Mouse (Mus musculus) macrophage (primary cell): ENCODE results near the gene Exoc4. TPM values are rescaled to one million over a fixed set of nuclear protein-coding genes. Genes with fewer than 3 reads are reported as not detected.

Experiments used
- H3K27ac ChIP-seq: fragments of 350-480 bp; formaldehyde crosslinking; 2 replicates; pipeline ENCODE4 v1.9.0; 2021
- H3K36me3 ChIP-seq: fragments of 350-480 bp; formaldehyde crosslinking; 2 replicates; pipeline ENCODE4 v1.9.0; 2021; ENCODE audit errors: inconsistent target
- H3K4me3 ChIP-seq: fragments of 350-480 bp; formaldehyde crosslinking; 2 replicates; pipeline ENCODE4 v1.9.0; 2021; ENCODE audit errors: inconsistent target
- H3K79me2 ChIP-seq: fragments of 350-480 bp; formaldehyde crosslinking; 2 replicates; pipeline ENCODE4 v1.9.0; 2021; ENCODE audit errors: inconsistent target
- WGBS: methylation state at CpG from one replicate; pipeline ENCODE4 v1.1.7; 2026; ENCODE audit warnings: inconsistent platforms; ENCODE audit not compliant: missing documents; 5-methylcytosine and 5-hydroxymethylcytosine counted together
- polyA plus RNA-seq: library from polyadenylated mRNA; stranded (reverse); fragments of 250-400 nt; gene quantifications from 3 replicates; pipeline ENCODE4 v1.2.4, GENCODE M21; 2018; ENCODE audit warnings: inconsistent platforms

Gene Exoc4
- polyA plus RNA-seq, 1 experiment from 2014 or later: 52.1 TPM

DNA sequence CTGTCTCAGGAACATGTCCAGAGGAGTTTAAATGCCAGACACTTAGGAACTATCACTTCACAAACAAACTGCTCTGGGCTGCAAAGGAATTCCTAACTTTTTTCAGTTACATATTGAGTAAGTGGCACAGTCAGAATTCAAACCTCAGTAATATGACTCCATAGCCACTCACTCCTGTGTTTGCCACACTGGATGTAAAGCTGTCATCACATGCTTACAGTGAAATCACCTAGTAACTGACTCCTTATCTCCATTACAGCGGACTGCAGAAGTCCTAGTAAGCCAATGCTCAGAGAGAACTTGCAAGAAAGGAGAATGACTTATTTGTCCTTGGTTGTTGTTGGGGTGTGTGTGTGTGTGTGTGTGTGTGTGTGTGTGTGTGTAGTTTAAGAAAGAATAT is 448.1 kb downstream of the Exoc4 start:
- no peaks in the 10 kb centered on the region for H3K79me2 ChIP-seq
- no peak overlapping the region for H3K27ac ChIP-seq
- 100% methylated on average over 1 of the region's 1 CpGs for WGBS

GRCm38 (mm10) chr6:33708907-33709306 is 460.0 kb downstream of the Exoc4 start:
- Histone ChIP-seq H3K27ac (no peak overlapping the region), H3K36me3 (no peaks in the 10 kb centered on the region), H3K79me2 (no peaks in the 10 kb centered on the region), H3K4me3 (no peak overlapping the region)
- WGBS: 94% methylated on average over 4 of the region's 4 CpGs

More for the DNA sequence above, 448.1 kb downstream of the Exoc4 start:
- Histone ChIP-seq H3K4me3 (no peak overlapping the region), H3K36me3 (no peaks in the 10 kb centered on the region)

DNA sequence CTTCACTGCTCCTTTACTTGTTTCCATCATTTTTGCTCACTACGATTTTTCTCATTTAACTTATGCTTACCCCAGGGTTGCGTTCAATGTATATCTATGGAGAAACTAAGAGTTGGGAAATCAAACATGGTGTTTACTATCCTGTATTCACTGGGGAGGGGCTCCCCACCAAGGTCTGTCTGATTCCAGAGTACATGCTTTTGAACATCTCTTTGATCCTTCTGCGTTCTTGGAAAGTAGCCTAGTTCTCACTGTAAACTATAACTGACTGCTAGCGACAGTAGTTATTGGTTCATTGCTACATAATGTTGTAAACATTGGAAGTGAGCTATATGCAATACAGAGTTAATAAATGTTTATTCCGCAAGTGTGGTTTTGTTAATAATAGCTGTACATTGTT is 460.5 kb downstream of the Exoc4 start:
- 100% methylated on average over 5 of the region's 5 CpGs for WGBS
- H3K27ac ChIP-seq: no peak overlapping the region
- H3K36me3 ChIP-seq: no peaks in the 10 kb centered on the region
- H3K4me3 ChIP-seq: no peak overlapping the region
- H3K79me2 ChIP-seq: no peaks in the 10 kb centered on the region

DNA sequence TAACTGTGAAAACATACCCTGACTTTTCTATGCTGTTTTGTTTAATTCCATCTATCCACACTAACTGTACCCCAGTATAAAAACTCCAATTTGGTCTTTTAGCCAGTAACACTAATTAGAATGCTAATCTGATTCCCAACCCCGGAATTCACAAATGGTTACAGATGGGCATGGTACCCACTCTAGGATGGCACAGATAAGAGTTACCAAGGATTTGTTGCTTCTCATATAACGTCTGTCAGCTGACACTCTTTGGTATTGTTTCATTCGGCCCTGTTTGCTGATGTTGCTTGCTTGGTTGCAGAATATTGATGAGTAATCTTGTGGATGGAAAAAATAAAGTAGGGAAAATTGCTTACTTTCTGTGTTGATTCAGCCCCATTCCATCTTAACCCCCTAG is 462.9 kb downstream of the Exoc4 start:
- 91% methylated on average over 3 of the region's 3 CpGs for WGBS
- Histone ChIP-seq H3K79me2 (no peaks in the 10 kb centered on the region), H3K27ac (no peak overlapping the region), H3K36me3 (no peaks in the 10 kb centered on the region), H3K4me3 (no peak overlapping the region)

- H3K27ac ChIP-seq: no peak overlapping the region
- no peaks in the 10 kb centered on the region for H3K79me2 ChIP-seq
- no peak overlapping the region for H3K4me3 ChIP-seq
- H3K36me3 ChIP-seq: no peaks in the 10 kb centered on the region
- 93% methylated on average over 7 of the region's 7 CpGs for WGBS
Measured at GRCm38 (mm10) chr6:33712540-33713118, 463.7 kb downstream of the Exoc4 start.

DNA sequence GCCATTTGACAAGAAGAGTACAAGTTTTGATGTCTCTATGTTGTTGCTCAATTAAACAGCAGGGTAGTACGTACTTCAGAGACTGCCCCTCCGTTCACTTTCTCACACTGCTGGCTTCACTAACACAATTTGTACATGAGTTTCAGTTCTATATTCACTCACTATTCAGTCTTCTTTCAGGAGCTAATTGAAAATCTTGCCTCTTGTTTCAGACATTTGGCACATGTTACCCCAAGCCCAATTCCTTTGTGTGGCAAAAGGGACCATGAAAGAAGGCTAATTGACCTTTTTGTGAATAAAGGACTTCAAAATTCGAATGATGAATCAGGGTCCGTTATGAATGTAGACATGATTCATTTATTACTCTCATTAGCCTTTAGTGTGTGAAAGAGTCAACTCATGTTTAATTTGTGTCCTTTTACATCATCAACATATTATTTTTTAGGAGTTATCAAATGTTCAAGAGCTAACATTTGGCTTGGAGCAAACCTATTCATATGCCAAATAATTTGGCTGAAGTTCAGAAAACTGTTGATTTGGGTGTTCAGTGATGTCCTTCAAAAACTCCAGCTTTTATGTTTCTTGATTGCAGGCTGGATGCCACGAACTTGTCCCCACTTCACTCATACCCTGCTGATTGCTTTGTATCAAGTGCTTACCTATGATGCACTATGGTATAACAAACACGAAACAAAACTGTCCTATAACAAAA is 467.5 kb downstream of the Exoc4 start:
- no peaks in the 10 kb centered on the region for H3K36me3 ChIP-seq
- H3K79me2 ChIP-seq: no peaks in the 10 kb centered on the region
- no peak overlapping the region for H3K27ac ChIP-seq
- 88% methylated on average over 6 of the region's 6 CpGs for WGBS
- no peak overlapping the region for H3K4me3 ChIP-seq

DNA sequence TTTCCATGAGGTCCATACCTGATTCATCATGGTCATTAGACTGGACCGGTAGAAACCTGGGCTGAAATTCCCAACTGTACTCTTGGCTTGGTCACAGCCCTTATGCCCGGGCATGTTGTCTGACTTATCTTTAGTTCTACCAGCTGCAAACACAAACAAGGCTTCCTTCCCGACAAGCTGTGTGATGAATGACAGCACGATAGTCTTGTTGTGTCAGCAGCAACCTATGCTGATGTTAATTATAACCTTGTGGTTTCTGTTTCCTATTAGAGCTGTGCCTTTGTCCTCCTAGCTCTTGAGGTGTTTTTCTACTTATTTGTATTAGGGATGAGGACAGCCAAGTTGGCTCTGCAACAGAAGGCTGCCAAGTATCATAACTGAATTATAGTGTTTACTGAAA is 472.3 kb downstream of the Exoc4 start:
- no peak overlapping the region for H3K27ac ChIP-seq

GRCm38 (mm10) chr6:33722811-33723210 is 473.9 kb downstream of the Exoc4 start:
- Histone ChIP-seq H3K36me3 (no peaks in the 10 kb centered on the region), H3K79me2 (no peaks in the 10 kb centered on the region), H3K27ac (no peak overlapping the region), H3K4me3 (no peak overlapping the region)
- 95% methylated on average over 2 of the region's 2 CpGs for WGBS

More for the DNA sequence above, 472.3 kb downstream of the Exoc4 start:
- Histone ChIP-seq H3K79me2 (no peaks in the 10 kb centered on the region), H3K4me3 (no peak overlapping the region), H3K36me3 (no peaks in the 10 kb centered on the region)
- WGBS: 23% methylated on average over 4 of the region's 4 CpGs

GRCm38 (mm10) chr6:33724596-33724995 is 475.7 kb downstream of the Exoc4 start:
- Histone ChIP-seq H3K27ac (no peak overlapping the region), H3K36me3 (no peaks in the 10 kb centered on the region), H3K79me2 (no peaks in the 10 kb centered on the region), H3K4me3 (no peak overlapping the region)
- WGBS: 95% methylated on average over 3 of the region's 3 CpGs

DNA sequence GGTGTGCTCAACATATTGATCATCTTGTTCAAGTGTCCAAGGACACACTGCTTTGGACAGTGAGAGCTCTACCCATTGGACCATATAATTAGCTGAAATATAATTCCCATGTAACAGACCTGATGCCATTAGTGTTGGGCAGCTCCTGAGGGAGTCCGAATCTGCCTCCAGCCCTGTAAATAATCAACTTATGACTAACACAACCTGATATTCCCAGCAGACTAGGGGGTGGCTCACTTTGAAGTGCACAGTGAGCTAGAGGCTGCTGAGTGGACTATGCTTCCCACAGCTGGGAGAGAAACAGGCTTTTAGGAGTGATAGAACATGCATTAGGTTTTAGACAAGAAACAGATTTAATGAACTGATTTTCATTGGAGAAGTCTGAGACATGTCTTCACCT is 478.4 kb downstream of the Exoc4 start:
- no peaks in the 10 kb centered on the region for H3K79me2 ChIP-seq

DNA sequence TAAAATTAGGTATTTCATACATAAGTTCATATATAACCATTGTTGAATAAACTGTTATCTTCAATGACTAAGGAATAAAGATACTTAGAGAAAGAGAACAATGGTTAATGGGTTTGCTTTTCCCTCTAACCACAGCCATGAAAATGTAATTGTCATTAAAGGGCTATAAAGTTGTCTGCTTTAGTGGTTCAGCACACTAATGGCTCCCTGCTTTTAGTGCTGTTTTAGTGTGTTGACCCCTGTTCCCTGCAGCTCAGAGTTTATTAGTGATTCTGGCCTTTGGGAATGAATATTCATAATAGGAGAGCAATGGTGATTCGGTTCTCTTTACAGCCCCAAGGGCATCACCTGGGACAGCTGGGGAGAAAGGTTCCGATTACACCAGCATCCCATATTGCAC is 483.3 kb downstream of the Exoc4 start:
- H3K36me3 ChIP-seq: no peaks in the 10 kb centered on the region
- H3K4me3 ChIP-seq: no peak overlapping the region
- H3K79me2 ChIP-seq: no peaks in the 10 kb centered on the region
- WGBS: 100% methylated on average over 2 of the region's 2 CpGs
- H3K27ac ChIP-seq: no peak overlapping the region

More for the DNA sequence above, 478.4 kb downstream of the Exoc4 start:
- Histone ChIP-seq H3K4me3 (no peak overlapping the region), H3K36me3 (no peaks in the 10 kb centered on the region), H3K27ac (no peak overlapping the region)
- WGBS: 89% methylated on average over 1 of the region's 1 CpGs

- Histone ChIP-seq H3K36me3 (no peaks in the 10 kb centered on the region), H3K4me3 (no peak overlapping the region), H3K27ac (no peak overlapping the region), H3K79me2 (no peaks in the 10 kb centered on the region)
Measured at GRCm38 (mm10) chr6:33733602-33734001, 484.7 kb downstream of the Exoc4 start.

DNA sequence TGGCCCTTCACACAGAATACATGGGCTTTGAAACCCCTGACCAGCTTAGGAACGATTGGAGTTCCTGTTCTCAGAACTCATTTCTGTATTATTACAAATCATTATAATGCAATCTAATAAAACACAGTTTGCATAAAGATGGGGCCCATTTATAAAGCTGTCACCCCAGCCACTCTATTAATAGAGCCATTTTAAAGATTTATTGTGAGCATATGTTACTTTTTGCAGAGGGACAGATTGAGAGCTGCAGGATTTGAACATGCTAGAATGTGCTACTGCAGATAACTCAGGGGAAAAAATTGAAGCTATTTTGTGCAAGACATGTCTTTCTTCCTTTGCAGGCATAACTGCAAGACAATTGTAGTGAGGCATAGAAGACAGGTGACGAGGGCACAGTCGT is 485.1 kb downstream of the Exoc4 start:
- no peak overlapping the region for H3K27ac ChIP-seq
- 79% methylated on average over 3 of the region's 3 CpGs for WGBS
- no peaks in the 10 kb centered on the region for H3K79me2 ChIP-seq
- H3K36me3 ChIP-seq: no peaks in the 10 kb centered on the region
- no peak overlapping the region for H3K4me3 ChIP-seq

- Histone ChIP-seq H3K79me2 (no peaks in the 10 kb centered on the region), H3K27ac (no peak overlapping the region), H3K36me3 (no peaks in the 10 kb centered on the region), H3K4me3 (no peak overlapping the region)
- WGBS: 53% methylated on average over 3 of the region's 3 CpGs
Measured at GRCm38 (mm10) chr6:33738857-33739291, 490.0 kb downstream of the Exoc4 start.

DNA sequence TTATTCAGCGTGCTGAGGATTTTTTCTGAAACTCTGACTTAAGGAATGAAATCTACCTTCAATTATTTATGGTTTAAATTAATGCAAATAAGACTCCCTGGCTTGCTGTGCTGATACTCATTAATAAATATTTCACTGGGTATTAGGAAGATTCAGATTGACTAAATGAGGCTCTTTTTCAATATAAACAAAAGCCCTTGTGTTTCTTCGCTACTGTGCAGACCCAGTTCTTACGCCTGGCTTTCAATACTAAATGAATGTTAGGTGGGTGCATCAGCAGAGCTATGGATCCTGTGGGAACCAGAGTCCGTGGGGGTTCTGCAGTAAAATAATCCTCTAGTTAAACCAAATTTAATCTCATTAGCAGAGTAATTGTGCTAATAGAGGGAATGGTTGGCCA is 490.4 kb downstream of the Exoc4 start:
- Histone ChIP-seq H3K79me2 (no peaks in the 10 kb centered on the region), H3K36me3 (no peaks in the 10 kb centered on the region), H3K4me3 (no peak overlapping the region), H3K27ac (no peak overlapping the region)
- WGBS: 96% methylated on average over 4 of the region's 4 CpGs

- WGBS: 42% methylated on average over 5 of the region's 5 CpGs
- H3K36me3 ChIP-seq: no peaks in the 10 kb centered on the region
- no peaks in the 10 kb centered on the region for H3K79me2 ChIP-seq
- H3K4me3 ChIP-seq: no peak overlapping the region
- no peak overlapping the region for H3K27ac ChIP-seq
Measured at GRCm38 (mm10) chr6:33755976-33756375, 507.1 kb downstream of the Exoc4 start.
